Comparison of ENCODE assay signal across 9 mouse cellular contexts in genomic region chr15:85810462-85810805, GRCm38 (mm10). TPM values are rescaled to one million over a fixed set of nuclear protein-coding genes. Genes with fewer than 3 reads are reported as not detected.
DNase-seq lines count a peak whose midpoint lies in the region; ATAC-seq and TF ChIP-seq lines count a peak whose summit lies in the region.
"Had no signal": no experiment of that assay in that cellular context is flagged by ENCODE, and none has a peak within 500 bp of the region (broad histone marks: within the 10 kb centered on the region; RNA-seq: fewer than 3 reads in every experiment).

No protein-coding gene starts in this region.

- ATAC-seq in forebrain, embryonic 16.5 days, result no peak
- ATAC-seq in liver, embryonic 15.5 days (ENCODE audit: insufficient read depth), result no peak

- no peaks in the 10 kb centered on the region for H3K9me3 ChIP-seq in forebrain, embryonic 16.5 days (ENCODE audit: control insufficient read depth, low read length)
- H3K9me3 ChIP-seq in liver, embryonic 15.5 days (replicated peaks), result no peaks in the 10 kb centered on the region

- no peak for DNase-seq in gastrocnemius, adult 2 months
- DNase-seq in gastrocnemius, postnatal 4 days (ENCODE audit: low spot score in 2 of 2), result no peak
- DNase-seq in 416B (ENCODE audit: low read depth), result peak; percentile 5
- DNase-seq in layer of hippocampus, adult 8-10 months (ENCODE audit: low spot score in 2 of 2), result no peak
- no peak for DNase-seq in natural killer cell, adult 2 months (ENCODE audit: low spot score in 2 of 2)
- no peak for DNase-seq in frontal cortex, postnatal 10 days (ENCODE audit: low spot score in 2 of 2)

- H3K4me1 ChIP-seq in forebrain, embryonic 16.5 days (replicated peaks; ENCODE audit: control insufficient read depth, insufficient read depth, low read length), result peaks cover 13% of the 10 kb centered on the region
- H3K4me1 ChIP-seq in liver, embryonic 15.5 days (replicated peaks), result peaks cover 43% of the 10 kb centered on the region

- TF ChIP-seq CTCF in gastrocnemius, adult 2 months (IDR thresholded peaks at IDR 0.05), result no peak

- peak overlapping the region; percentile 90 for H3K4me2 ChIP-seq in forebrain, embryonic 16.5 days (ENCODE audit: low read length)
- peak overlapping the region; percentile 92 for H3K4me2 ChIP-seq in liver, embryonic 15.5 days

- no peak overlapping the region for H3K9ac ChIP-seq in forebrain, embryonic 16.5 days (replicated peaks; ENCODE audit: low read depth, low read length)
- peak overlapping the region; percentile 87 for H3K9ac ChIP-seq in liver, embryonic 15.5 days

- H3K27me3 ChIP-seq in forebrain, embryonic 16.5 days (replicated peaks; ENCODE audit: control insufficient read depth, insufficient read depth, low read length), result no peaks in the 10 kb centered on the region; the same call in 1 of the 2 replicates
- no peaks in the 10 kb centered on the region for H3K27me3 ChIP-seq in liver, embryonic 15.5 days

- H3K27ac ChIP-seq in gastrocnemius, adult 2 months, result peak overlapping the region; percentile 97
- H3K27ac ChIP-seq in forebrain, embryonic 16.5 days (ENCODE audit: low read length), result no peak overlapping the region
- peak overlapping the region; percentile 92 for H3K27ac ChIP-seq in liver, embryonic 15.5 days (replicated peaks)

- WGBS in forebrain, embryonic 16.5 days, result 87% methylated on average over 5 of the region's 5 CpGs
- 69% methylated on average over 5 of the region's 5 CpGs for WGBS in liver, embryonic 15.5 days (ENCODE audit: insufficient replicate concordance)

- H3K4me3 ChIP-seq in gastrocnemius, adult 2 months, result peak overlapping the region; percentile 81
- H3K4me3 ChIP-seq in forebrain, embryonic 16.5 days (replicated peaks; ENCODE audit: low read length), result peak overlapping the region; percentile 74; the same call in 1 of the 2 replicates
- peak overlapping the region; percentile 83 for H3K4me3 ChIP-seq in liver, embryonic 15.5 days (replicated peaks)

- H3K36me3 ChIP-seq in forebrain, embryonic 16.5 days (ENCODE audit: control insufficient read depth, insufficient read depth), result no peaks in the 10 kb centered on the region
- no peaks in the 10 kb centered on the region for H3K36me3 ChIP-seq in liver, embryonic 15.5 days (replicated peaks)

- intact Hi-C loops in gastrocnemius, adult 2 months (cut with DNase I), result loop anchor here (5.0 kb wide), 2 partner anchors 47 to 67 kb away; partner anchors contain the start of genes Gtse1 and Trmu

RNA-seq across cellular contexts. Expression of gene Cdpf1, which starts 1.1 kb away (rescaled TPM):
- 10 to 100 TPM; 44.7 to 57.0 TPM for total RNA-seq in gastrocnemius, adult 2 months (2021)
- total RNA-seq in gastrocnemius, postnatal 4 days (2021), result 10 to 100 TPM; 27.1 to 31.0 TPM
- polyA plus RNA-seq in forebrain, embryonic 16.5 days (2015; fragmentation: Nextera tagmentation; extraction: Ambion mirVana), result 24.1 and 27.8 TPM in 2 replicates
- polyA plus RNA-seq in liver, embryonic 15.5 days (2015; fragmentation: Nextera tagmentation; extraction: Ambion mirVana), result 20.9 and 21.8 TPM in 2 replicates
- 10 to 100 TPM; 15.3 to 27.8 (median 23.7) TPM for total RNA-seq in layer of hippocampus, adult 8-10 months (2022)

RNA-seq across cellular contexts. Expression of gene Pkdrej, which starts 11.1 kb away (rescaled TPM):
- under 1 TPM; 0.15 to 0.67 TPM for total RNA-seq in gastrocnemius, adult 2 months (2021)
- total RNA-seq in gastrocnemius, postnatal 4 days (2021), result under 1 TPM; 0.34 to 0.39 TPM
- polyA plus RNA-seq in forebrain, embryonic 16.5 days (2015; fragmentation: Nextera tagmentation; extraction: Ambion mirVana), result 0.04 TPM in 2 replicates
- 0.08 and 0.09 TPM in 2 replicates for polyA plus RNA-seq in liver, embryonic 15.5 days (2015; fragmentation: Nextera tagmentation; extraction: Ambion mirVana)
- total RNA-seq in layer of hippocampus, adult 8-10 months (2022), result under 1 TPM; 0.72 to 1.00 (median 0.87) TPM
- polyA plus RNA-seq: C2C12 had no signal

RNA-seq across cellular contexts. Expression of gene Ttc38, which starts 21.7 kb away (rescaled TPM):
- 1 to 10 TPM; 3.4 to 6.0 TPM for total RNA-seq in gastrocnemius, adult 2 months (2021)
- total RNA-seq in gastrocnemius, postnatal 4 days (2021), result 1 to 10 TPM; 4.2 to 6.2 TPM
- 3.6 and 4.2 TPM in 2 replicates for polyA plus RNA-seq in forebrain, embryonic 16.5 days (2015; fragmentation: Nextera tagmentation; extraction: Ambion mirVana)
- polyA plus RNA-seq in liver, embryonic 15.5 days (2015; fragmentation: Nextera tagmentation; extraction: Ambion mirVana), result 8.6 and 9.8 TPM in 2 replicates
- 1 to 10 TPM; 5.5 to 9.7 (median 7.4) TPM for total RNA-seq in layer of hippocampus, adult 8-10 months (2022)

RNA-seq across cellular contexts. Expression of gene Gtse1, which starts 49.1 kb away (rescaled TPM):
- under 1 TPM in 1 of 2 experiments, not detected in 1; 0.14 TPM for total RNA-seq in gastrocnemius, adult 2 months (2021)
- 1 to 10 TPM; 4.8 to 5.6 TPM for total RNA-seq in gastrocnemius, postnatal 4 days (2021)
- polyA plus RNA-seq in forebrain, embryonic 16.5 days (2015; fragmentation: Nextera tagmentation; extraction: Ambion mirVana), result 12.7 and 15.4 TPM in 2 replicates
- polyA plus RNA-seq in liver, embryonic 15.5 days (2015; fragmentation: Nextera tagmentation; extraction: Ambion mirVana), result 24.2 and 25.0 TPM in 2 replicates
- under 1 TPM; 0.22 to 0.86 (median 0.49) TPM for total RNA-seq in layer of hippocampus, adult 8-10 months (2022)
